Comparison of ENCODE assay signal across 9 mouse cellular contexts in genomic region chr5:36462810-36463209, GRCm38 (mm10). TPM values are rescaled to one million over a fixed set of nuclear protein-coding genes. Genes with fewer than 3 reads are reported as not detected.
DNase-seq lines count a peak whose midpoint lies in the region; ATAC-seq and TF ChIP-seq lines count a peak whose summit lies in the region.
"Had no signal": no experiment of that assay in that cellular context is flagged by ENCODE, and none has a peak within 500 bp of the region (broad histone marks: within the 10 kb centered on the region; RNA-seq: fewer than 3 reads in every experiment).

No protein-coding gene starts in this region.

- no peak overlapping the region for H3K4me2 ChIP-seq in liver, embryonic 13.5 days
- H3K4me2 ChIP-seq: hindbrain, embryonic 15.5 days had no signal

- peak; percentile 95 for TF ChIP-seq CTCF in bone marrow, adult 2 months (IDR thresholded peaks at IDR 0.05; ENCODE audit: control insufficient read depth, insufficient read depth, low read length)

- 7% methylated on average over 7 of the region's 7 CpGs for WGBS in bone marrow, adult 2 months
- WGBS in liver, embryonic 13.5 days (ENCODE audit: insufficient replicate concordance) = 11% methylated on average over 7 of the region's 7 CpGs

- H3K27me3 ChIP-seq in liver, embryonic 13.5 days = no peaks in the 10 kb centered on the region
- H3K27me3 ChIP-seq: hindbrain, embryonic 15.5 days had no signal

- peak; percentile 48 for DNase-seq in ovary, postnatal 10 days (ENCODE audit: low spot score)
- DNase-seq in ovary, adult 18-20 months (ENCODE audit: low spot score) = no peak
- DNase-seq in kidney, adult 9 months = peak; percentile 87
- peak; percentile 62 for DNase-seq in liver, embryonic 13.5 days
- DNase-seq in retina, postnatal 7 days (ENCODE audit: low read depth, low spot score) = peak; percentile 57
- DNase-seq in urinary bladder, postnatal 10 days (ENCODE audit: low spot score) = peak; percentile 38

- no peak overlapping the region for H3K27ac ChIP-seq in bone marrow, adult 2 months (ENCODE audit: control insufficient read depth, insufficient read depth, low read depth, low read length, poor library complexity)
- no peak overlapping the region for H3K27ac ChIP-seq in liver, embryonic 13.5 days
- H3K27ac ChIP-seq: hindbrain, embryonic 15.5 days had no signal

- no peak for TF ChIP-seq POLR2A in bone marrow, adult 2 months (IDR thresholded peaks at IDR 0.05; ENCODE audit: borderline replicate concordance, control insufficient read depth, low read depth, low read length)

- no peaks in the 10 kb centered on the region for H3K9me3 ChIP-seq in liver, embryonic 13.5 days (replicated peaks)
- H3K9me3 ChIP-seq: hindbrain, embryonic 15.5 days had no signal

- no peak overlapping the region for H3K4me3 ChIP-seq in bone marrow, adult 2 months (replicated peaks; ENCODE audit: control insufficient read depth, low read depth, low read length)
- no peak overlapping the region for H3K4me3 ChIP-seq in liver, embryonic 13.5 days (replicated peaks)
- H3K4me3 ChIP-seq: hindbrain, embryonic 15.5 days had no signal

- peak; percentile 38 for ATAC-seq in erythroblast, adult 5-6 weeks (replicated peaks; ENCODE audit: low FRiP score, poor library complexity, severe bottlenecking)
- no peak for ATAC-seq in liver, embryonic 13.5 days (ENCODE audit: low read depth)

- peaks cover 3% of the 10 kb centered on the region; the same call in 1 of the 2 replicates for H3K4me1 ChIP-seq in bone marrow, adult 2 months (ENCODE audit: control insufficient read depth, insufficient read depth, low read length)
- peaks cover 41% of the 10 kb centered on the region for H3K4me1 ChIP-seq in liver, embryonic 13.5 days (replicated peaks)

- H3K36me3 ChIP-seq in liver, embryonic 13.5 days = peaks cover 9% of the 10 kb centered on the region
- H3K36me3 ChIP-seq: hindbrain, embryonic 15.5 days had no signal

- H3K9ac ChIP-seq in liver, embryonic 13.5 days = no peak overlapping the region
- H3K9ac ChIP-seq: hindbrain, embryonic 15.5 days had no signal

RNA-seq across cellular contexts. Expression of gene Grpel1, which starts 2.0 kb away (rescaled TPM):
- 5.7 and 13.3 TPM in 2 replicates for polyA plus RNA-seq in bone marrow, adult 2 months (2011; ENCODE audit: insufficient read depth, insufficient read length, low replicate concordance, missing spikeins)
- 8.2 and 8.5 TPM in 2 replicates for total RNA-seq in erythroblast, adult 5-6 weeks (2015; ENCODE audit: low replicate concordance)
- total RNA-seq in erythroblast, adult 5-6 weeks (2017; ENCODE audit: low replicate concordance) = 10.6 and 12.4 TPM in 2 replicates
- polyA plus RNA-seq in liver, embryonic 13.5 days (2015; fragmentation: Nextera tagmentation; extraction: Ambion mirVana) = 50.1 and 51.5 TPM in 2 replicates

RNA-seq across cellular contexts. Expression of gene Tada2b, which starts 21.3 kb away (rescaled TPM):
- polyA plus RNA-seq in bone marrow, adult 2 months (2011; ENCODE audit: insufficient read depth, insufficient read length, low replicate concordance, missing spikeins) = 6.4 and 7.9 TPM in 2 replicates
- total RNA-seq in erythroblast, adult 5-6 weeks (2015; ENCODE audit: low replicate concordance) = 4.8 and 6.5 TPM in 2 replicates
- 2.3 and 9.6 TPM in 2 replicates for total RNA-seq in erythroblast, adult 5-6 weeks (2017; ENCODE audit: low replicate concordance)
- polyA plus RNA-seq in liver, embryonic 13.5 days (2015; fragmentation: Nextera tagmentation; extraction: Ambion mirVana) = 1.2 TPM in 2 replicates

RNA-seq across cellular contexts. Expression of gene Ccdc96, which starts 21.6 kb away (rescaled TPM):
- 0.42 TPM in 1 of 2 replicates, not detected in the other for polyA plus RNA-seq in bone marrow, adult 2 months (2011; ENCODE audit: insufficient read depth, insufficient read length, low replicate concordance, missing spikeins)
- total RNA-seq in erythroblast, adult 5-6 weeks (2015; ENCODE audit: low replicate concordance) = not detected in 2 replicates
- total RNA-seq in erythroblast, adult 5-6 weeks (2017; ENCODE audit: low replicate concordance) = 0.84 TPM in 1 of 2 replicates, not detected in the other
- 0.08 and 0.14 TPM in 2 replicates for polyA plus RNA-seq in liver, embryonic 13.5 days (2015; fragmentation: Nextera tagmentation; extraction: Ambion mirVana)
